Mouse (Mus musculus) lung, embryonic 15.5 days (tissue): ENCODE measurements around the gene Pex5l. TPM values are rescaled to one million over a fixed set of nuclear protein-coding genes. Genes with fewer than 3 reads are reported as not detected.
A peak's percentile ranks its signal among the peaks of the same experiment; 100 is the strongest.

ENCODE experiments used
- ATAC-seq: fragments of 200-750 bp; cut with Nextera tagmentation; 2 replicates; pipeline ENCODE4 v1.8.0; 2017; ENCODE audit warnings: moderate number of reproducible peaks, borderline replicate concordance; ENCODE audit not compliant: low FRiP score, low TSS enrichment; ENCODE audit errors: extremely low read depth
- H3K27ac ChIP-seq: fragments of 300-500 bp; sonication (generic); 2 replicates; pipeline ENCODE4 v1.5.1; 2015; ENCODE audit warnings: moderate library complexity, mild to moderate bottlenecking, inconsistent platforms
- H3K27me3 ChIP-seq: fragments of 300-500 bp; sonication (generic); 2 replicates; pipeline ENCODE4 v1.6.1; 2015; ENCODE audit warnings: inconsistent platforms
- H3K36me3 ChIP-seq: fragments of 300-500 bp; sonication (generic); 2 replicates; pipeline ENCODE4 v1.6.1; 2015; ENCODE audit warnings: inconsistent platforms
- H3K4me1 ChIP-seq: fragments of 300-500 bp; sonication (generic); 2 replicates; pipeline ENCODE4 v1.6.1; 2015; ENCODE audit warnings: inconsistent platforms
- H3K4me2 ChIP-seq: fragments of 300-500 bp; sonication (generic); 2 replicates; pipeline ENCODE4 v1.6.1; 2015; ENCODE audit warnings: inconsistent platforms, mild to moderate bottlenecking, moderate library complexity
- H3K4me3 ChIP-seq: fragments of 300-500 bp; sonication (generic); 2 replicates; pipeline ENCODE4 v1.5.1; 2015; ENCODE audit warnings: mild to moderate bottlenecking, inconsistent platforms
- H3K9ac ChIP-seq: fragments of 300-500 bp; sonication (generic); 2 replicates; pipeline ENCODE4 v1.6.1; 2015; ENCODE audit warnings: inconsistent platforms
- H3K9me3 ChIP-seq: fragments of 300-500 bp; sonication (generic); 2 replicates; pipeline ENCODE4 v1.6.1; 2016; ENCODE audit warnings: inconsistent platforms
- WGBS: fragments of 180-500 bp; shearing (Covaris S2); methylation state at CpG from one replicate; pipeline ENCODE4 v1.1.7; 2015; 5-methylcytosine and 5-hydroxymethylcytosine counted together
- polyA plus RNA-seq: library from polyadenylated mRNA; unstranded; fragments of >200 nt; fragmentation: Nextera tagmentation; extraction: Ambion mirVana; gene quantifications from 2 replicates; pipeline ENCODE4 v1.2.1, GENCODE M21; 2015

Gene Pex5l
- polyA plus RNA-seq, 1 experiment from 2014 or later = 0.36 TPM

DNA sequence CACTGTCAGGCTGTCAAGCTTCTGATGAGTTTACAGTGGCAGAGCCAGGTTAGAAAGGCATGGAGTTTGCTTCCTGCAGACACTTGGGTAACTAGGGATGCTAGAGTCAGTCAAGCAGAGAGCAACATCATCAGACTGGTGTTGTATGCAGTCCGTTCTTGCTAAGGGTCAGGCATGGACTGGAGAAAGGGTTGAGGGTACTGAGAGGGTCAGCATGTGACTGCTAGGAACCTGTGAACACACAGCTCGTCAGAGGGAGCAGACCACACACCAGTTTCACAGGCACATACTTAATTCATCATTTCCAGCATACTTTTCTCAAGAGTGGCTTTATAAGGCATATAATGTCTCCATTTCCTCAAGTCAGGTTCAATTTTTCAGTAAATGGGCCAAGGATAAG, 53.6 kb downstream of the Pex5l start:
- no peak for ATAC-seq
- H3K4me3 ChIP-seq = no peak overlapping the region
- no peaks in the 10 kb centered on the region for H3K36me3 ChIP-seq

GRCm38 (mm10) chr3:33088276-33088675, 54.8 kb downstream of the Pex5l start:
- 44% methylated on average over 4 of the region's 4 CpGs for WGBS
- H3K4me1 ChIP-seq = no peaks in the 10 kb centered on the region
- no peaks in the 10 kb centered on the region for H3K27me3 ChIP-seq
- H3K4me3 ChIP-seq = no peak overlapping the region
- H3K36me3 ChIP-seq = no peaks in the 10 kb centered on the region
- no peak overlapping the region for H3K4me2 ChIP-seq
- no peak overlapping the region for H3K27ac ChIP-seq
- ATAC-seq = no peak
- no peaks in the 10 kb centered on the region for H3K9me3 ChIP-seq
- H3K9ac ChIP-seq = no peak overlapping the region

More for the DNA sequence above, 53.6 kb downstream of the Pex5l start:
- 48% methylated on average over 2 of the region's 2 CpGs for WGBS
- no peak overlapping the region for H3K4me2 ChIP-seq
- H3K27ac ChIP-seq = no peak overlapping the region
- H3K4me1 ChIP-seq = no peaks in the 10 kb centered on the region
- H3K9me3 ChIP-seq = no peaks in the 10 kb centered on the region
- H3K27me3 ChIP-seq = no peaks in the 10 kb centered on the region
- H3K9ac ChIP-seq = no peak overlapping the region

DNA sequence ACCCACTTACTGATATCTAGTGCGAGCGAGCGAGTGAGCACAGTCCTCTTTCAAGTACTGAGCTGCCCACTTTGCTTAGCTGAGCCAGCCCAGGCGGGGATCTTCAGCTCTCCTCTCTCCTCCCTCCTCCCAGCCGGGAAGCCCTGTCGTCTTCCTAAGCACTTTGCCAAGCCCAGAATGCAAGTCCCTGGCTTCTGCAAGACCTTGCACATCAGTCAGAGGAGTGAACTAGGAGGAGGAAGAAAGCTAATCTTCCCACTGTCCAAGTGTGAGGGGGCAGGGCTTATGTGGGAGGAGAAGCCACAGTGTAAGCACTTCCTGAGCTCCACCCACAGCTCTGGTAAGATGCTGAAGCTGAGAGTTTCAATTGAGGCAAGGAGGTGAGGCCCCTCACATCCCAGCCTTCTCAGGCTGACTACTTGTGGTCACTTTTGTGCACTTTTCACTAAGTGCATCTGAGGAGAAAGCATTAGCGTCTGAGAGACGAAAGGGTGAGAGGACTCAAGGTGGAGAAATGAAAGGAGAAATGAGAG, 60.2 kb downstream of the Pex5l start:
- Histone ChIP-seq H3K9me3 (no peaks in the 10 kb centered on the region), H3K4me2 (peak overlapping the region; percentile 25; the same call in 1 of the 2 replicates), H3K4me1 (no peaks in the 10 kb centered on the region), H3K4me3 (no peak overlapping the region), H3K9ac (no peak overlapping the region), H3K27ac (no peak overlapping the region), H3K36me3 (no peaks in the 10 kb centered on the region), H3K27me3 (no peaks in the 10 kb centered on the region)
- WGBS = 14% methylated on average over 8 of the region's 8 CpGs
- peak; percentile 19; the same call in 1 of the 2 replicates for ATAC-seq

DNA sequence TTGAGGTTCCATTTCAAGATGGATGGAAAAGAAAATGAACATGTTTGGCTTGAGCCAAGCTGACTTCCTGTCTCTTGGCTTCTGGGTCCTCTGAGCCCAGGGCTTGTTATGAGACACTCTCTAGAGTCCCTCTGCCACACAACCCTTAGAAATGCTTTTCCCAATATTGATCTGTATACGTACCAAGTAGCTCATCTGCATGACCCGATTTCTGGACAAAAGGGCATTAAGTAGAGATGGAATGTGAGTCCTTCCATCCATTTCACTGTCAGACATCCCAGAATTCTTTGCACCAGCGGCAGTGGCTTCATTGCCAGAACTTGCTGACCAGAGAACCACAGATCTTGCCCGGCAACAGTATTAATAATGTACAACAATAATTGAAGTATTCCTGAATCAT, 61.3 kb downstream of the Pex5l start:
- Histone ChIP-seq H3K4me2 (no peak overlapping the region), H3K27ac (no peak overlapping the region), H3K27me3 (no peaks in the 10 kb centered on the region), H3K4me3 (no peak overlapping the region), H3K4me1 (no peaks in the 10 kb centered on the region), H3K9ac (no peak overlapping the region), H3K9me3 (no peaks in the 10 kb centered on the region), H3K36me3 (no peaks in the 10 kb centered on the region)
- ATAC-seq = no peak
- 71% methylated on average over 4 of the region's 4 CpGs for WGBS

DNA sequence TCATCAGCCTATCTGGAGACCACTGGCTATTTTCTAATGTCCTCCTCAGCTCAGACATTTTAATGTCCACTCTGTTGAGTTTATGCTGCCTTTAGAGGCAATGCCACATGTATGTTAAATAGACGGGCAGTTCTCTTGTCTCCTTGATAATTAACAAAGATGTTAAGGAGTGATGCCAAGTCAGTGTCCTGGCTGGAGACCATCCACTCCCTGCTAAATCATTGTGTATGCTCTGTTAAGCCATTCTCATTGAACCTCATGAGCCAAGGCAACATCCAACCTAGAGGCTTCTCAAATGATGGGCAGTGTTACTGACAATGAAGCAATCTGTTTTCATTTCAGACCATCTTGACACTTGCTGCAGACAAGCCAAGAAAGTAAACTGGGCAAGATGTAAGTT, 63.4 kb downstream of the Pex5l start:
- Histone ChIP-seq H3K4me3 (no peak overlapping the region), H3K4me2 (no peak overlapping the region), H3K27me3 (no peaks in the 10 kb centered on the region), H3K27ac (no peak overlapping the region), H3K9me3 (no peaks in the 10 kb centered on the region), H3K9ac (no peak overlapping the region), H3K36me3 (no peaks in the 10 kb centered on the region), H3K4me1 (no peaks in the 10 kb centered on the region)
- 89% methylated on average over 1 of the region's 1 CpGs for WGBS
- no peak for ATAC-seq

DNA sequence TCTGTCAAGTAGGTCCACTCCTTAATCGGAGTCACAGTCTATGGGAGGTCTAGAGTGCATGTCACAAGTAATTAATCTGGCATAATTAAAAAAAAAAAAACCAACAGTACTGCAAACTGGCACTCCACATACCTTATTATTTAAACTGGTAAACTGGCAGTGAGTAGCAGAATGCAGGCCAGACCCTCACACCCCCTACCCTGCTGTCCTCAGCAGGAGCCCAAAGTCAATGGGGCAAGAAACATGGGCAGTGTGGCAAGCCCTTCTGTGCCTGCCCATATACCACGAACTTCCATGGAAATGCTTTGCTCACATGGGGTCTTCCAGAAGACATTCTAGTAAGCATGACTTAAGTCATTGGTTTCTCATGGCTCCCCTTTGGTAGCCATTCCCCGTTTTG, 63.9 kb downstream of the Pex5l start:
- ATAC-seq = no peak
- H3K4me3 ChIP-seq = no peak overlapping the region

DNA sequence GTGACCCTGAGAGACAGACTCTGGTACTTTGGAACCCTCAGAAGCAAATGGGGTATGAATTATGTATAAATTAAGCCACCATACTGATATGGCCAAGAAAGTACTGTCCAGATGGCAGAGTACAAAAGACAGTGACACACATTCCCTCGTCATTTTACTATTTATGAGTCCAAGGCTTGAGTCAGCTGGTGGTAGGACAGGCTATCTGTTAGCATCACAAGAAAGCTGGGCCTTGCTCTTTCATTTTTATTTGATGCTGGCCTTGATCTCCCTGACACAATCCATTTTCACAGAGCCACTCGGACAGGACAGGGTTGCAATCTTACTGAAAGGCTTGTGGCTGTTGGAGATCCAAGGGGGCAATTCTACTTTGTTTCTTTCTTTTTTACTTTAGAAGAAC, 67.4 kb downstream of the Pex5l start:
- no peak overlapping the region for H3K9ac ChIP-seq
- no peaks in the 10 kb centered on the region for H3K4me1 ChIP-seq
- no peak overlapping the region for H3K4me2 ChIP-seq
- H3K9me3 ChIP-seq = no peaks in the 10 kb centered on the region
- no peaks in the 10 kb centered on the region for H3K36me3 ChIP-seq
- H3K27me3 ChIP-seq = no peaks in the 10 kb centered on the region
- ATAC-seq = no peak
- WGBS = 73% methylated on average over 2 of the region's 2 CpGs
- H3K4me3 ChIP-seq = no peak overlapping the region
- no peak overlapping the region for H3K27ac ChIP-seq

More for the DNA sequence above, 63.9 kb downstream of the Pex5l start:
- Histone ChIP-seq H3K9me3 (no peaks in the 10 kb centered on the region), H3K36me3 (no peaks in the 10 kb centered on the region), H3K4me1 (no peaks in the 10 kb centered on the region), H3K9ac (no peak overlapping the region), H3K27ac (no peak overlapping the region), H3K4me2 (no peak overlapping the region), H3K27me3 (no peaks in the 10 kb centered on the region)
- WGBS = 63% methylated on average over 3 of the region's 3 CpGs

GRCm38 (mm10) chr3:33074266-33074981, 68.6 kb downstream of the Pex5l start:
- Histone ChIP-seq H3K27me3 (no peaks in the 10 kb centered on the region), H3K9me3 (no peaks in the 10 kb centered on the region), H3K36me3 (no peaks in the 10 kb centered on the region), H3K4me1 (no peaks in the 10 kb centered on the region), H3K4me3 (no peak overlapping the region), H3K27ac (no peak overlapping the region), H3K4me2 (no peak overlapping the region), H3K9ac (no peak overlapping the region)
- WGBS = 52% methylated on average over 10 of the region's 10 CpGs
- ATAC-seq = no peak

GRCm38 (mm10) chr3:33073905-33074265, 69.2 kb downstream of the Pex5l start:
- no peak overlapping the region for H3K4me2 ChIP-seq
- no peaks in the 10 kb centered on the region for H3K36me3 ChIP-seq
- no peaks in the 10 kb centered on the region for H3K9me3 ChIP-seq
- no peak overlapping the region for H3K27ac ChIP-seq
- H3K9ac ChIP-seq = no peak overlapping the region
- no peaks in the 10 kb centered on the region for H3K4me1 ChIP-seq
- H3K4me3 ChIP-seq = no peak overlapping the region
- H3K27me3 ChIP-seq = no peaks in the 10 kb centered on the region
- WGBS = 79% methylated on average over 1 of the region's 1 CpGs
- no peak for ATAC-seq

- H3K9ac ChIP-seq = no peak overlapping the region
- no peaks in the 10 kb centered on the region for H3K4me1 ChIP-seq
- H3K27ac ChIP-seq = no peak overlapping the region
- H3K27me3 ChIP-seq = no peaks in the 10 kb centered on the region
- ATAC-seq = no peak
- H3K4me2 ChIP-seq = no peak overlapping the region
- WGBS = 85% methylated on average over 6 of the region's 6 CpGs
- no peaks in the 10 kb centered on the region for H3K36me3 ChIP-seq
- no peak overlapping the region for H3K4me3 ChIP-seq
- H3K9me3 ChIP-seq = no peaks in the 10 kb centered on the region
These were observed 72.3 kb downstream of the Pex5l start for GRCm38 (mm10) chr3:33070771-33071170.

GRCm38 (mm10) chr3:33068146-33068545, 74.9 kb downstream of the Pex5l start:
- 78% methylated on average over 5 of the region's 5 CpGs for WGBS
- no peak overlapping the region for H3K4me2 ChIP-seq
- ATAC-seq = no peak
- no peaks in the 10 kb centered on the region for H3K36me3 ChIP-seq
- H3K27me3 ChIP-seq = no peaks in the 10 kb centered on the region
- H3K9me3 ChIP-seq = no peaks in the 10 kb centered on the region
- H3K27ac ChIP-seq = no peak overlapping the region
- H3K9ac ChIP-seq = no peak overlapping the region
- no peaks in the 10 kb centered on the region for H3K4me1 ChIP-seq
- no peak overlapping the region for H3K4me3 ChIP-seq

DNA sequence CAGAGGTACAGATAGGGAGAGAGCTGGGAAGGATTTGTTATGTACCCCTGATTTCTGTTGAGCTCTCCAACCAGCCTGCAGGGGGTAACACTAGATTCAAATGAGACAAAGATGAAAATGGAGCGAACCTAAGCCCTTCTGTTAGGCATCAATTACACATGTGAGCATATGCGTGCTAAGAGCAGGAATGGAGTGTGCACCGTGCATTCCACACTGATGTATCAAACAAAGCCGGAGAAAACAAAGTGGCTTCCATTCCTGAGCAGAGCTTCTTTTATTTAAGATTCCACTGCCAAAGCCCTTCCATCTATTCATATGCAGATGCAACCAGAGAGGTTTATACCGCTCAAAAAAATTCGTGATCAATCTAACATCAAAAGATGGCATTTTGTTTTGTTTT, 79.5 kb downstream of the Pex5l start:
- Histone ChIP-seq H3K9me3 (no peaks in the 10 kb centered on the region), H3K4me2 (no peak overlapping the region), H3K36me3 (no peaks in the 10 kb centered on the region), H3K27ac (no peak overlapping the region), H3K27me3 (no peaks in the 10 kb centered on the region), H3K4me1 (no peaks in the 10 kb centered on the region), H3K9ac (no peak overlapping the region), H3K4me3 (no peak overlapping the region)
- WGBS = 47% methylated on average over 6 of the region's 6 CpGs
- ATAC-seq = no peak
